Mouse (Mus musculus) limb, embryonic 15.5 days (tissue): ENCODE data around the gene Sgsm1. TPM values are rescaled to one million over a fixed set of nuclear protein-coding genes. Genes with fewer than 3 reads are reported as not detected.
A peak's percentile ranks its signal among the peaks of the same experiment; 100 is the strongest.

Experiments
- ATAC-seq: fragments of 200-750 bp; cut with Nextera tagmentation; 2 replicates; pipeline ENCODE4 v1.8.0; 2017; ENCODE audit warnings: low read depth, moderate TSS enrichment; ENCODE audit not compliant: insufficient number of reproducible peaks, low FRiP score, low TSS enrichment
- H3K27ac ChIP-seq: fragments of 300-500 bp; sonication (generic); 2 replicates; pipeline ENCODE4 v1.5.1; 2015; ENCODE audit warnings: moderate library complexity, mild to moderate bottlenecking, inconsistent platforms
- H3K27me3 ChIP-seq: fragments of 300-500 bp; sonication (generic); 2 replicates; pipeline ENCODE4 v1.6.1; 2015; ENCODE audit warnings: inconsistent platforms
- H3K36me3 ChIP-seq: fragments of 300-500 bp; sonication (generic); 2 replicates; pipeline ENCODE4 v1.6.1; 2015; ENCODE audit warnings: inconsistent platforms
- H3K4me1 ChIP-seq: fragments of 300-500 bp; sonication (generic); 2 replicates; pipeline ENCODE4 v1.6.1; 2015; ENCODE audit warnings: inconsistent platforms
- H3K4me2 ChIP-seq: fragments of 300-500 bp; sonication (generic); 2 replicates; pipeline ENCODE4 v1.6.1; 2015; ENCODE audit warnings: mild to moderate bottlenecking, inconsistent platforms
- H3K4me3 ChIP-seq: fragments of 300-500 bp; sonication (generic); 2 replicates; pipeline ENCODE4 v1.5.1; 2015; ENCODE audit warnings: mild to moderate bottlenecking, inconsistent platforms
- H3K9ac ChIP-seq: fragments of 300-500 bp; sonication (generic); 2 replicates; pipeline ENCODE4 v1.6.1; 2015; ENCODE audit warnings: inconsistent platforms
- H3K9me3 ChIP-seq: fragments of 300-500 bp; sonication (generic); 2 replicates; pipeline ENCODE4 v1.6.1; 2016; ENCODE audit warnings: inconsistent platforms
- WGBS: fragments of 180-500 bp; shearing (Covaris S2); methylation state at CpG from one replicate; pipeline ENCODE4 v1.1.7; 2015; 5-methylcytosine and 5-hydroxymethylcytosine counted together
- polyA plus RNA-seq: library from polyadenylated mRNA; unstranded; fragments of >200 nt; fragmentation: Nextera tagmentation; extraction: Ambion mirVana; gene quantifications from 2 replicates; pipeline ENCODE4 v1.2.1, GENCODE M21; 2015

The Sgsm1 gene
- polyA plus RNA-seq, 1 experiment from 2014 or later: 2.0 TPM

DNA sequence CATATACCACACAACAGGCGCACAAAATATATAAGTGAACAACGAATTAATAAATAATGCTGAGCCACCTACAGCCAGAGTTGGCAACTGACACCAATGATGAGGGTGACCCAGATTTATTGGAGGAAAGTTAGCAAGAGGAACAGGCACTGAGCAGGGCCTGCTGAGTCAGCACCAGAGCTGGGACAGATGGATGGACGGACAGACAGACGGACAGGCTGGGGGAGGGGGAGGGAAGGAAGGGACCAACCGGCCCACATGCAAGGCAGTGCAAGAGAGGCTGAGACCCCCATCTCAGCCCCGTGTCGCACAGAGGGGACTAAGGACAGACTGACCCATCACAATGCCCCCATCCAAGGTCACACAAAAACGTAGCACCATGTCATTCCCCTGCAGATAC, 96.5 kb downstream of the Sgsm1 start:
- Histone ChIP-seq H3K4me1 (peaks cover 27% of the 10 kb centered on the region), H3K9me3 (no peaks in the 10 kb centered on the region), H3K27ac (0 out of 2 replicates have a peak overlapping the region, but pooled peaks have one; percentile 34), H3K4me2 (no peak overlapping the region), H3K27me3 (peaks cover 5% of the 10 kb centered on the region), H3K36me3 (no peaks in the 10 kb centered on the region), H3K9ac (no peak overlapping the region), H3K4me3 (no peak overlapping the region)
- 83% methylated on average over 8 of the region's 8 CpGs for WGBS
- ATAC-seq: no peak

DNA sequence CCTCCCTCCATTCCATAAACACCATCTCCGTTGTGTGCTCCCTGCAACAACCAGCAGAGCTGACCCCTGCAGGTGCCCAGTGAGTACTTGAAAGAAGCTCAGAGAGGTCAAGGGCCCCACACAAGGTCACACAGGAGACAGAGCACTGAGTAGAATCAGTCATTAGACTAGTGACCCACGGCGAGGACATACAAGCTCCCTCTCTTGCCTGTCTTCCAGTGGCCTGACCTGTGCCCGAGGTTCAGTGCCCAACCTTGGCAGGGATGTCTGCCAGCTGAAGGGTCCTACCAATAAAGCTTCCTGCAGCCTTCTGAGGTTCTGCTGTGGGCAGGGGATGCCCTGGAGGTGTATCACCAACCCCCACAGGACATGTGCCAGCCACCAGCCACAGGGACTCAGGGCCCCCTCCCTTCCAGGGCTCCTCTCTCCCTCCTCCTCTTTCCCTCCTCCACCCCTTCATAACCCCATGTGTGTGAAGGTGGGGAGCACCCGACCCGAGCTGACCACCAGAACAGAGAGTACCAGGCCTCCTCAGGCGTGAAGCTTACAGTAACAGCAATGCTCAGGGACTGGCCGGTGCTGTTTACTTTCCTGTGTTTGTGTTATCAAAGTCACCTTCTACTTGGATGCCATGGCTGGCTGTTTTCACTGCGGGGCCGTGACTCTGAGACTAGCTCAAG, 98.3 kb downstream of the Sgsm1 start:
- no peak for ATAC-seq
- Histone ChIP-seq H3K4me1 (peaks cover 41% of the 10 kb centered on the region), H3K36me3 (no peaks in the 10 kb centered on the region), H3K27ac (no peak overlapping the region), H3K4me2 (no peak overlapping the region), H3K9ac (no peak overlapping the region), H3K9me3 (no peaks in the 10 kb centered on the region), H3K27me3 (no peaks in the 10 kb centered on the region), H3K4me3 (no peak overlapping the region)
- WGBS: 82% methylated on average over 10 of the region's 10 CpGs

DNA sequence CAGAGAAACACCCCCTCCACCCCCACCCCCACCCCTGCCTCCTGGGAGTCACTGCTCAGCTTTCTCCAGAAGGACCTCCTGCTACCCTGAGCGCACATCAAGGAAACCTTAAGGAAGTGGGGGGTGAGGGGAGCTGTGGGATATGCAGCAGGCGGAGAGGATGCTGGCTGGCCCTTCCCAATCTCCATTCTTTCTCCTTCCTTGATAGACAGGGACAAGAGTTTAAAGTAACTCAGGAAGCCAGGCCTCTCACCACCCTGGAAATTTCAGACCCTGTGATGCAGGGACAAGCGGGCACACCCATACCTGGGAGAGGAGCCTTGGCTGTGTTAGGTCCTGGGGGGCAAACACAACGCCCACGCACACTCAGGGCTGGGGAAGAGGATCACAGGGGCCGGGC, 100.3 kb downstream of the Sgsm1 start:
- Histone ChIP-seq H3K4me2 (no peak overlapping the region), H3K36me3 (no peaks in the 10 kb centered on the region), H3K4me1 (peaks cover 35% of the 10 kb centered on the region), H3K4me3 (no peak overlapping the region), H3K27ac (peak overlapping the region; percentile 47; the same call in 1 of the 2 replicates), H3K27me3 (no peaks in the 10 kb centered on the region), H3K9me3 (no peaks in the 10 kb centered on the region), H3K9ac (no peak overlapping the region)
- ATAC-seq: no peak
- 76% methylated on average over 6 of the region's 6 CpGs for WGBS

DNA sequence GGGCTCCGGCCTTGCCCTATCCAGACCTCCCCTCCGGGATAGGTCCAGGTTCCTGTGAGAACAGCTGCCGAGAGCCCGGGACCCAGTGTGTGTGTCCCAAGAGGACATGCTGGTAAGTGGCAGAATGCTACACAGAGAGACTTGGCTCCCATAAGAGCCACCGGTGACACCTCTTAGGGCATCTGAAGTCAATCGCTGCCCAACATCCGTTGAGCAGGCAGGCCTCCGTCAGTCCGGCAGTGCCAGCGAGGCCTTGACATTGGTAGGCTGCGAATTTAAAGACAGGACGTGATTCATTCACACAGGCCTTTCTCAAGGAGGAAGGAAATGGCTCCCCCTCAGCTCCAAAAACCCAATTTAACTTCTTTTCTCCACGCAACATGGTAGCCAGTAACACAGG, 100.7 kb downstream of the Sgsm1 start:
- no peaks in the 10 kb centered on the region for H3K9me3 ChIP-seq
- no peaks in the 10 kb centered on the region for H3K36me3 ChIP-seq
- WGBS: 82% methylated on average over 13 of the region's 13 CpGs
- ATAC-seq: no peak
- H3K4me2 ChIP-seq: no peak overlapping the region
- no peak overlapping the region for H3K4me3 ChIP-seq
- H3K27me3 ChIP-seq: no peaks in the 10 kb centered on the region
- H3K4me1 ChIP-seq: peaks cover 35% of the 10 kb centered on the region
- peak overlapping the region; percentile 83 for H3K27ac ChIP-seq
- no peak overlapping the region for H3K9ac ChIP-seq

DNA sequence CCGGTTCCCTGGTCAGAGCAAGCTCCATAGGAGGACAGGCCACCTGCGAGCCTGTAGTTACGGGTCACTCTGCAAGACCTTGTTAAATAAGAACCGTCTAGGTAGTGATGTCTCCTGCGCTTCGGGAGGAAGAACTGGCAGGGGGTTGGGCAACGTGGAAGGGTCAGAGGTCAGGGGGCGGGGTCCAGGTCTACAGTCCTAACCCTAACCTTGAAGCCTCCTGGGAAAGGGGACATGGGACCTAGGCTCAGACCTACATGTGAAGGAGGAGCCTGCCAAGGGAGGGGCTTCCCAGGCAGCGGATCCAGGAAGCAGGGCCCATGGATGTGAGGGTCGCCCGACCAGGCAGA, 101.2 kb downstream of the Sgsm1 start:
- Histone ChIP-seq H3K9ac (no peak overlapping the region), H3K4me2 (peak overlapping the region; percentile 19; the same call in 1 of the 2 replicates), H3K9me3 (no peaks in the 10 kb centered on the region), H3K4me3 (no peak overlapping the region), H3K4me1 (peaks cover 35% of the 10 kb centered on the region), H3K36me3 (no peaks in the 10 kb centered on the region), H3K27ac (peak overlapping the region; percentile 83), H3K27me3 (no peaks in the 10 kb centered on the region)
- 43% methylated on average over 11 of the region's 11 CpGs for WGBS
- ATAC-seq: no peak

DNA sequence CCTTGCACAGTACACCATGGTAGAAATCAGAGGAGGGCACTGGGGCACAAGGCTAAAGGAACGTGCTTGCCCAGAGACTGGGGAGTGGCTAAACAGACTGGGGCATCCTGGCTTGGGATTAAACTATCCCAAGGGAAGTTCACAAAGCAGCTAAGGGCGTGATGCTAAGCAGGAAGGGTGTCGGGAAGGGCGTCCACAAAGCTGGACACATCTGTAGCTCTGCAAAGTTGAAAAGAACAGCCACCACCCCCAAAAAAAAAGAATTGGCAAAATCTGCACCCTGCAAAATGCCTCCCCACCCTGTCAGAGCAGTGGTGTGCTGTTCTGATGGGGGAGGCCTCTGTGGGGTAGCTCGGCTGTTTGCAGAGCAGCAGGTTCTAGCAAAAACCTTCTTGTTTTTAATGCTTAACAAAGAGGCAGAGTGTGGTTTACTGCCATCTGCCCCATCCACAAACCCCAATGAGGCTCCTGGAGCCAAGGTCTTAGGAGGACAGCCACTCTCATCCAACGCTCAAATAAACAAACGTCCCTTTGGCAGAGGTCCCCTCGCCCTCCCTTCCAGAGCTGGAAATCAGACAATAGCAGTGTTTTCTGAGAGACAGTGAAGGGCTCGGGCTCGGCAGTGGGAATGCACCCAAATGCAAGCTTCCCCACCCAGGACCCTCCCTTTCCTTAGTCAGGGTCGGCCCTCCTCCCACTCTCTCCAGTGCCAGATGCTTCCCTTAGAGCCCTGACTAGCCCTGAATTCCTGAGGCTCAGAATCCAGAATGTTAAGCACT, 101.8 kb downstream of the Sgsm1 start:
- Histone ChIP-seq H3K4me3 (no peak overlapping the region), H3K4me1 (peaks cover 32% of the 10 kb centered on the region), H3K36me3 (no peaks in the 10 kb centered on the region), H3K27me3 (no peaks in the 10 kb centered on the region), H3K9me3 (no peaks in the 10 kb centered on the region), H3K9ac (no peak overlapping the region), H3K4me2 (peak overlapping the region; percentile 19; the same call in 1 of the 2 replicates), H3K27ac (peak overlapping the region; percentile 83)
- peak; percentile 69 for ATAC-seq
- WGBS: 43% methylated on average over 11 of the region's 11 CpGs

DNA sequence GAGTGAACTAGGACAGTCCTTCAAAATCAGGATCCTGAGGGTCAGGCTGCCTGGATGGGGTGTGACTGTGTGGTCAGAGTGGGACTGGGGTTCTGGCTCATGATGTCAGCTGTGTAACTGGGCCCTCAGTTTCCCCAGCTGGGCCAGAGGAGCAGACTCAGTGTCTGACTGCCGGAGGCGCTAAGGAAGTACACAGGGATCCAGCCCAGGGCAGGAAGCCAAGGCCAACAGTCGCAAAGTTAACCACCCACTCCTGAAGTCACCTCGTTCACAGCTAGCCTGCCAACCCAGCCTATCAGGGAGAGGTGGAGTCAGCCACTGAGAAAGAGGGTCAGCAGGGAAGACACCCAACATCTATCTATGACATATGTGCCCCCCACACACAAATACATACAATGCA, 102.5 kb downstream of the Sgsm1 start:
- ATAC-seq: no peak
- H3K36me3 ChIP-seq: no peaks in the 10 kb centered on the region
- no peaks in the 10 kb centered on the region for H3K27me3 ChIP-seq
- no peak overlapping the region for H3K4me3 ChIP-seq
- H3K27ac ChIP-seq: peak overlapping the region; percentile 83
- H3K4me1 ChIP-seq: peaks cover 32% of the 10 kb centered on the region
- 29% methylated on average over 4 of the region's 4 CpGs for WGBS
- no peak overlapping the region for H3K9ac ChIP-seq
- no peak overlapping the region for H3K4me2 ChIP-seq
- H3K9me3 ChIP-seq: no peaks in the 10 kb centered on the region

DNA sequence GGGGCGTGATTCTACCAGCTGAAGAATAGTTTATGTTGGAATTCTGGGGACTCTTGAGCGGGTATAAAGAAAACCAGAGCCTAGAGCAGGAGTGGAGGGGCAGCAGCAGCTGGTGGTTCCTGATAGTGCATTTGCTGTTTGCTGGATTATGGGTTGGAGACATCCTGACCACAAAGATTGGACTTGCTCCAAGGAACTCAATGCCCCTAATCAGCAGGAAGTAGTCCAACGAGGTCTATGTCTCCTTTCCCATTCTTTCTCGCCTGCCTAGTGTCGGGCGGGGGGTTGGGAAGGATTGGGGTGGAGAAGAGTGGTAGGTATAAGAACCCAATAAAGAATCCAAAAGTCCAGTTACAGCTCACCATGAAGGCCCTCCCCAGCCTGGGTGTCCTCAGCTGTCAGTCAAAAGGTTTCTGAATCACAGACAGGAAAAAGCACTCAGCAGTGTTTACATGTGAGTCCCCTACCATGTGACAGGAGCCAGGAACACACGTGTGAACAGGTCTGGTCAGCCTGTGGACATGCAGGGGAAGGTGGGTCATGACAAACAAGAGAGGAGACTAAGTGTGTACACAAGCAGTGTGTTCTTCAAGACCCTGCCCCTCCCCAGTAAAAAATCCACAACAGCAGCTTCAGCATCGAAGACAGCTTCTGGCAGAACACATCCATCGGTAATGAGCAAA, 103.8 kb downstream of the Sgsm1 start:
- no peak overlapping the region for H3K9ac ChIP-seq
- WGBS: 52% methylated on average over 9 of the region's 9 CpGs
- no peak overlapping the region for H3K27ac ChIP-seq
- peaks cover 32% of the 10 kb centered on the region for H3K4me1 ChIP-seq
- H3K4me3 ChIP-seq: no peak overlapping the region
- H3K9me3 ChIP-seq: no peaks in the 10 kb centered on the region
- no peaks in the 10 kb centered on the region for H3K27me3 ChIP-seq
- no peaks in the 10 kb centered on the region for H3K36me3 ChIP-seq
- no peak for ATAC-seq
- no peak overlapping the region for H3K4me2 ChIP-seq

DNA sequence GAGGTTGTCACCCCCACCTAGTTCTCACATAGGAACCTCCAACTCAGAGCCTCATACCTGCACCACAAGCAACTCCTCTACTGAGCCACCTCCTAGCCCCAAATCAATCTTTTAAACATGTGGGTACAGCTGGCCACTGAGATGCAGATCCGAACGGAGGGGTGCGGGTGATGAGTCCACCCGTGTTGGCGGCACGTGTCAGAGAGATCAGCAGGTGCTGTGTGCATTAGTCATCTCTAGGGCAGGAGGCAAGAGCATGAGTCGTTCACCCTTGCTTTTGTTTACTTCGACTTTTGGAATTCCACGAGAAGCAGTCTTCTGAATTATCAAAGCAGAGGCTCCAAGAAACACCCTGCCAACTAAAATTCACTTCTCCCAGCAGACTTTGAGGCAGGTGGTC, 106.4 kb downstream of the Sgsm1 start:
- Histone ChIP-seq H3K36me3 (no peaks in the 10 kb centered on the region), H3K9ac (no peak overlapping the region), H3K9me3 (no peaks in the 10 kb centered on the region), H3K27ac (no peak overlapping the region), H3K27me3 (no peaks in the 10 kb centered on the region), H3K4me1 (peaks cover 21% of the 10 kb centered on the region), H3K4me2 (no peak overlapping the region), H3K4me3 (no peak overlapping the region)
- no peak for ATAC-seq
- 85% methylated on average over 9 of the region's 9 CpGs for WGBS

DNA sequence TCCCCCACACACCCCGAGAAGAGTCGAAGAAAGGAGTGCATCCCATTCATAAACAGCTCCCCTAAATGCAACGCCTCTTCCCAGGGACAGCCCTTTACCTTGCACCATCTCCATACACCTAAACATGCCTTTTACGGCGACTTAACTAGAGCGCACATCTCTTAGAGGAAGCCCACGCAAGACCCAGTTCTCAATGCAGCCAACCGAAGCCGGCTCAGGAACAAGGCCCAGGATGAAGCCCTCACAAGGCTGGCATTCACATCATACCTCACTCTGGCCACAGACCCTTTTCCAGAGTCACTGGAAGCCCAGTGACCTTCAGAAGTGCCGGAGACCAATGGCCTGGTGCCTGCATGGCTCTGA, 110.8 kb downstream of the Sgsm1 start:
- Histone ChIP-seq H3K9ac (no peak overlapping the region), H3K9me3 (no peaks in the 10 kb centered on the region), H3K27ac (0 out of 2 replicates have a peak overlapping the region, but pooled peaks have one; percentile 59), H3K27me3 (no peaks in the 10 kb centered on the region), H3K4me3 (no peak overlapping the region), H3K4me2 (no peak overlapping the region), H3K4me1 (peaks cover 16% of the 10 kb centered on the region), H3K36me3 (no peaks in the 10 kb centered on the region)
- no peak for ATAC-seq
- WGBS: 80% methylated on average over 10 of the region's 10 CpGs

DNA sequence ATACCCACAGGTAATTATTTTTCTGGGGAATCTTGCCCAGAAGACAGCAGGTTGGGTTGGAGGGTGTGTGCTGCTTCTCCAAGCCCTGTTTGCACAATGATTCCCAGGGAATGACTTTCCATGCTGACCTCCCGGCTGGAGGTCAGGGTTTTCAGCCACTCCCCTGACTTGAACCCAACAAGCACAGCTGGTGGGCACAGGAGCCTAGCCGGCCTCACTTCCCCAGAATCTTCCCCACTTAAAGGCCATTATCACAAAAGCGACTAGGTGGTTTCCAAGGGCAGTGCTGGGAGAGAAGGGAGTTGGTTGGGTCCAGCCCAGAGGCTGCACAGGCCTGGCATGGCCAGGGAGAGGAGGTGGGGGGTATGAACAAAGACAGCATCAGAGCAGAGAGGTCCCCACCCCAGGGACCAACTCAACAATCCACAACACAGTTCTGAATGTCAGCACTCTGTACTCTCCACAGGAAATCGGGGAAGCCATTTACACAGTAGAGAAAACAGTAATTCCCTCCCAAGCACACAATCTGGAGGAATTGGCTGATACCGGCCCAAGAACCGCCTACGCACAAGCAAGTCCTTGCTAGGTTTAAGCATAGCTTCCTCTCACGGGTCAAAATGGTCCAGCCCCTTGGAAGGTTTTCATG, 111.3 kb downstream of the Sgsm1 start:
- H3K4me1 ChIP-seq: peaks cover 16% of the 10 kb centered on the region
- no peak overlapping the region for H3K9ac ChIP-seq
- no peak for ATAC-seq
- no peaks in the 10 kb centered on the region for H3K9me3 ChIP-seq
- WGBS: 54% methylated on average over 8 of the region's 8 CpGs
- H3K27ac ChIP-seq: peak overlapping the region; percentile 59; the same call in 1 of the 2 replicates
- H3K36me3 ChIP-seq: no peaks in the 10 kb centered on the region
- H3K4me2 ChIP-seq: no peak overlapping the region
- H3K27me3 ChIP-seq: no peaks in the 10 kb centered on the region
- no peak overlapping the region for H3K4me3 ChIP-seq
